Mouse (Mus musculus) CH12.LX (cell line): ENCODE results near the gene Kpnb1. TPM values are rescaled to one million over a fixed set of nuclear protein-coding genes. Genes with fewer than 3 reads are reported as not detected.

Experiments
- DNase-seq: peaks from one replicate; pipeline ENCODE4 v3.0.0-alpha.2; 2013; ENCODE audit errors: extremely low read depth
- H3K27ac ChIP-seq: 2 replicates; pipeline ENCODE4 v1.5.1; 2012; ENCODE audit warnings: low read depth, mild to moderate bottlenecking, control low read depth, moderate library complexity; ENCODE audit not compliant: insufficient read depth
- H3K27me3 ChIP-seq: replicated peaks from 2 replicates; pipeline ENCODE3; 2012; ENCODE audit warnings: inconsistent platforms
- H3K36me3 ChIP-seq, 2 experiments: replicated peaks in 1 of 2; 2 replicates each; pipeline versions ENCODE3 to v1.6.1; 2012; ENCODE audit warnings: inconsistent platforms in 1 of 2, low read length in 1 of 2, mild to moderate bottlenecking in 1 of 2, mixed read lengths in 1 of 2, moderate library complexity in 1 of 2; ENCODE audit not compliant: control insufficient read depth in 1 of 2, insufficient read depth in 1 of 2
- H3K4me1 ChIP-seq, 2 experiments: 2 replicates each; pipeline ENCODE4 v1.6.1; 2012; ENCODE audit warnings: inconsistent platforms in 1 of 2, moderate library complexity in 1 of 2; ENCODE audit not compliant: insufficient read depth in 2 of 2, control insufficient read depth in 1 of 2
- H3K4me2 ChIP-seq: 2 replicates; pipeline ENCODE4 v1.6.1; 2012; ENCODE audit warnings: low read depth, mild to moderate bottlenecking, control low read depth; ENCODE audit not compliant: poor library complexity, insufficient read depth, severe bottlenecking
- H3K4me3 ChIP-seq, 3 experiments: fragments of 150-350 bp in 1 of 3; sonication (generic) in 1 of 3; replicated peaks in 1 of 3; 2 replicates each; pipeline versions ENCODE3 to v1.5.1; 2011 to 2012; ENCODE audit warnings: low read depth in 2 of 3, low read length in 2 of 3, mild to moderate bottlenecking in 2 of 3, moderate library complexity in 2 of 3, control low read depth in 1 of 3, improper control_type of control experiment in 1 of 3, inconsistent platforms in 1 of 3, mixed read lengths in 1 of 3; ENCODE audit not compliant: poor library complexity in 1 of 3
- H3K79me2 ChIP-seq: replicated peaks from 2 replicates; pipeline ENCODE4 v1.6.1; 2012; ENCODE audit warnings: mild to moderate bottlenecking, moderate library complexity; ENCODE audit not compliant: control insufficient read depth, poor library complexity, insufficient read depth, severe bottlenecking; ENCODE audit errors: extremely low read depth
- H3K9ac ChIP-seq: 2 replicates; pipeline ENCODE4 v1.6.1; 2012; ENCODE audit warnings: low read depth, mild to moderate bottlenecking, control low read depth, moderate library complexity; ENCODE audit not compliant: insufficient read depth
- H3K9me3 ChIP-seq: replicated peaks from 2 replicates; pipeline ENCODE3; 2012; ENCODE audit warnings: low read length, inconsistent platforms, mixed read lengths
- BHLHE40 ChIP-seq: IDR thresholded peaks from 2 replicates; pipeline ENCODE4 v1.6.1; 2011; ENCODE audit warnings: mild to moderate bottlenecking, low read depth, low read length, improper control_type of control experiment
- CHD1 ChIP-seq: IDR thresholded peaks from 2 replicates; pipeline ENCODE4 v1.6.1; 2012; ENCODE audit warnings: low read depth, low read length, improper control_type of control experiment, inconsistent platforms
- CHD2 ChIP-seq: IDR thresholded peaks from 2 replicates; pipeline ENCODE4 v1.6.1; 2011; ENCODE audit warnings: low read length, improper control_type of control experiment
- ELF1 ChIP-seq: IDR thresholded peaks from 2 replicates; pipeline ENCODE4 v1.6.1; 2014; ENCODE audit warnings: low read depth, mild to moderate bottlenecking, inconsistent platforms, low read length, improper control_type of control experiment
- EP300 ChIP-seq: IDR thresholded peaks from 2 replicates; pipeline ENCODE4 v1.6.1; 2011; ENCODE audit warnings: low read length, improper control_type of control experiment
- ETS1 ChIP-seq: conservative IDR thresholded peaks from 2 replicates; pipeline ENCODE4 v1.6.1; 2012; ENCODE audit warnings: low read depth, mild to moderate bottlenecking, inconsistent platforms, low read length, improper control_type of control experiment, moderate library complexity
- HCFC1 ChIP-seq: IDR thresholded peaks from 2 replicates; pipeline ENCODE4 v1.6.1; 2012; ENCODE audit warnings: low read depth, mild to moderate bottlenecking, inconsistent platforms, low read length, improper control_type of control experiment
- IRF4 ChIP-seq: IDR thresholded peaks from 2 replicates; pipeline ENCODE4 v1.6.1; 2014; ENCODE audit warnings: low read depth, mild to moderate bottlenecking, inconsistent platforms, low read length, improper control_type of control experiment
- JUN ChIP-seq: IDR thresholded peaks from 2 replicates; pipeline ENCODE4 v1.6.1; 2011; ENCODE audit warnings: low read depth, mild to moderate bottlenecking, low read length, improper control_type of control experiment, moderate library complexity; ENCODE audit not compliant: insufficient read depth
- KAT2A ChIP-seq: IDR thresholded peaks from 2 replicates; pipeline ENCODE4 v1.6.1; 2012; ENCODE audit warnings: low read length, improper control_type of control experiment, inconsistent platforms; ENCODE audit not compliant: insufficient replicate concordance
- MAFK ChIP-seq: IDR thresholded peaks from 2 replicates; pipeline ENCODE4 v1.6.1; 2011; ENCODE audit warnings: low read length, improper control_type of control experiment; ENCODE audit not compliant: insufficient replicate concordance
- MAX ChIP-seq: IDR thresholded peaks from 2 replicates; pipeline ENCODE4 v1.6.1; 2011; ENCODE audit warnings: low read length, improper control_type of control experiment
- MAZ ChIP-seq: IDR thresholded peaks from 2 replicates; pipeline ENCODE4 v1.6.1; 2012; ENCODE audit warnings: low read depth, mild to moderate bottlenecking, inconsistent platforms, low read length, improper control_type of control experiment, moderate library complexity
- POLR2A ChIP-seq: IDR thresholded peaks from 2 replicates; pipeline ENCODE4 v1.6.1; 2011; ENCODE audit warnings: low read depth, mild to moderate bottlenecking, improper control_type of control experiment, low read length
- SMC3 ChIP-seq: IDR thresholded peaks from 2 replicates; pipeline ENCODE4 v1.6.1; 2011; ENCODE audit warnings: low read depth, low read length, improper control_type of control experiment
- TCF12 ChIP-seq: IDR thresholded peaks from 2 replicates; pipeline ENCODE4 v1.6.1; 2014; ENCODE audit warnings: low read depth, mild to moderate bottlenecking, inconsistent platforms, low read length, improper control_type of control experiment
- USF2 ChIP-seq: conservative IDR thresholded peaks from 2 replicates; pipeline ENCODE4 v1.6.1; 2011; ENCODE audit warnings: low read depth, low read length, improper control_type of control experiment
- ZNF384 ChIP-seq: IDR thresholded peaks from 2 replicates; pipeline ENCODE4 v1.6.1; 2012; ENCODE audit warnings: low read depth, low read length, improper control_type of control experiment, inconsistent platforms
- dilution Hi-C: fragments of 300-500 bp; cut with MboI; formaldehyde crosslinking; loops from 2 replicates; pipeline ENCODE4 v1.14.3; 2020; ENCODE audit warnings: low sequenced_read_pairs; ENCODE audit not compliant: extremely low pct_unique_long_range_greater_than_20kb, extremely low pct_ligation_motif_present
- in situ Hi-C: fragments of 300-500 bp; cut with MboI; formaldehyde crosslinking; loops from 3 replicates; pipeline ENCODE4 v1.14.3; 2019; ENCODE audit warnings: low sequenced_read_pairs, low pct_ligation_motif_present, low pct_unique_long_range_greater_than_20kb, mixed read lengths
- polyA plus RNA-seq: library from polyadenylated mRNA; unstranded; fragments of >175 nt; gene quantifications from 2 replicates; pipeline ENCODE4 v1.2.1, GENCODE M21; 2012; ENCODE audit warnings: low read depth; ENCODE audit not compliant: insufficient read length
- total RNA-seq, 2 experiments: library from RNA; depleted of rRNA; stranded (reverse); fragments of 300-350 nt in 1 of 2; fragments of >200 nt in 1 of 2; gene quantifications; 2 replicates each; pipeline ENCODE4 v1.2.3; 2012 to 2014

Gene Kpnb1
- total and polyA plus RNA-seq, 3 experiments = 194 to 411 (median 234) TPM

DNA sequence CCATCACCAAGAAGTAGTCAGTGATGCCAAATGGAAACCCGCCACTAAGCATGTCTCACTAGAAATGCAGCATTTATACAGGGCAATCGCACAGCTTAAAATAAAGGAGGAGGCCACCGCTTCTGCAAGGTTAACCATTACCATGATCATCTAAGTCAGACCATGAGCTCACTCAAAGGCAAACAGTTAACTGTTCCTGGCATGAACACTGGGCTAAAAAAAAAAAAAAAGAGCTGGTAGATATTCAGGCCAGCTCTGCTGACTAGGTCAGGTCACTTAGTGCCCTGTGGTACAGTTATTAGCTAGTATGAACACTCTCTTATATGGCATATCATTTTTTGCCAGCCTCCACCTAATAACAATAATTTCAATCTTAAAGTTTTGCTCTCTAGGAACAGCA, 5.2 kb downstream of the Kpnb1 start:
- no peak overlapping the region for H3K4me3 ChIP-seq
- no peak overlapping the region for H3K4me2 ChIP-seq
- in situ Hi-C loops = no loop called here

GRCm38 (mm10) chr11:97181061-97181460, 6.6 kb downstream of the Kpnb1 start:
- H3K4me3 ChIP-seq = no peak overlapping the region
- TF ChIP-seq MAX (no peak), KAT2A (no peak), TCF12 (no peak), ETS1 (no peak), EP300 (no peak), IRF4 (no peak), CHD2 (no peak), ZNF384 (no peak), JUN (no peak), SMC3 (no peak), POLR2A (no peak)
- TF ChIP-seq, all 38 proteins: peak for 0
- DNase-seq = no peak
- Histone ChIP-seq H3K9ac (no peak overlapping the region), H3K9me3 (no peaks in the 10 kb centered on the region), H3K27ac (no peak overlapping the region), H3K36me3 (peaks cover 79 to 97% of the 10 kb centered on the region in 2 experiments), H3K27me3 (no peaks in the 10 kb centered on the region), H3K4me2 (no peak overlapping the region), H3K4me1 (peaks cover 3 to 73% of the 10 kb centered on the region in 2 experiments), H3K79me2 (peaks cover 82% of the 10 kb centered on the region)
- in situ Hi-C loops = no loop called here
- dilution Hi-C loops = no loop called here

More for the DNA sequence above, 5.2 kb downstream of the Kpnb1 start:
- H3K79me2 ChIP-seq = peaks cover 86% of the 10 kb centered on the region
- TF ChIP-seq EP300 (no peak), SMC3 (no peak), MAFK (no peak), TCF12 (no peak), POLR2A (no peak), HCFC1 (no peak), BHLHE40 (no peak), USF2 (no peak), ELF1 (no peak), MAZ (no peak), CHD1 (no peak)
- no peak overlapping the region for H3K27ac ChIP-seq
- dilution Hi-C loops = no loop called here
- no peaks in the 10 kb centered on the region for H3K9me3 ChIP-seq
- no peak for DNase-seq
- peaks cover 3 to 74% of the 10 kb centered on the region in 2 experiments for H3K4me1 ChIP-seq
- no peak overlapping the region for H3K9ac ChIP-seq
- H3K27me3 ChIP-seq = no peaks in the 10 kb centered on the region
- peaks cover 69 to 87% of the 10 kb centered on the region in 2 experiments for H3K36me3 ChIP-seq
